Mouse (Mus musculus) embryonic facial prominence, embryonic 13.5 days (tissue): Measurements from ENCODE around the gene Prox1. TPM values are rescaled to one million over a fixed set of nuclear protein-coding genes. Genes with fewer than 3 reads are reported as not detected.

Experiments
- ATAC-seq: fragments of 200-750 bp; cut with Nextera tagmentation; 2 replicates; pipeline ENCODE4 v1.8.0; 2017; ENCODE audit warnings: low read depth; ENCODE audit not compliant: insufficient number of reproducible peaks, insufficient read depth, low FRiP score, low TSS enrichment
- H3K27ac ChIP-seq: fragments of 300-500 bp; sonication (generic); 2 replicates; pipeline ENCODE4 v1.5.1; 2015; ENCODE audit warnings: moderate library complexity, mild to moderate bottlenecking, inconsistent platforms
- H3K27me3 ChIP-seq: fragments of 300-500 bp; sonication (generic); 2 replicates; pipeline ENCODE4 v1.6.1; 2015; ENCODE audit warnings: mild to moderate bottlenecking, inconsistent platforms
- H3K36me3 ChIP-seq: fragments of 300-500 bp; sonication (generic); 2 replicates; pipeline ENCODE4 v1.6.1; 2015; ENCODE audit warnings: mild to moderate bottlenecking, inconsistent platforms
- H3K4me1 ChIP-seq: fragments of 300-500 bp; sonication (generic); 2 replicates; pipeline ENCODE4 v1.6.1; 2015; ENCODE audit warnings: inconsistent platforms
- H3K4me2 ChIP-seq: fragments of 300-500 bp; sonication (generic); 2 replicates; pipeline ENCODE4 v1.6.1; 2015; ENCODE audit warnings: moderate library complexity, mild to moderate bottlenecking, inconsistent platforms
- H3K4me3 ChIP-seq: fragments of 300-500 bp; sonication (generic); 2 replicates; pipeline ENCODE4 v1.5.1; 2015; ENCODE audit warnings: mild to moderate bottlenecking, inconsistent platforms
- H3K9ac ChIP-seq: fragments of 300-500 bp; sonication (generic); 2 replicates; pipeline ENCODE4 v1.6.1; 2015; ENCODE audit warnings: mild to moderate bottlenecking, inconsistent platforms
- H3K9me3 ChIP-seq: fragments of 300-500 bp; sonication (generic); 2 replicates; pipeline ENCODE4 v1.6.1; 2016; ENCODE audit warnings: inconsistent platforms
- WGBS: fragments of 180-500 bp; shearing (Covaris S2); methylation state at CpG from one replicate; pipeline ENCODE4 v1.1.7; 2015; ENCODE audit warnings: mixed read lengths; 5-methylcytosine and 5-hydroxymethylcytosine counted together
- polyA plus RNA-seq: library from polyadenylated mRNA; unstranded; fragments of >200 nt; fragmentation: Nextera tagmentation; extraction: Ambion mirVana; gene quantifications from 2 replicates; pipeline ENCODE4 v1.2.1, GENCODE M21; 2015

Gene Prox1
- polyA plus RNA-seq, 1 experiment from 2014 or later: 1.3 TPM

GRCm38 (mm10) chr1:190140519-190140918 lies 30.0 kb downstream of the Prox1 start:
- 66% methylated on average over 6 of the region's 6 CpGs for WGBS
- H3K4me2 ChIP-seq: no peak overlapping the region
- no peak for ATAC-seq
- no peak overlapping the region for H3K27ac ChIP-seq
- H3K36me3 ChIP-seq: no peaks in the 10 kb centered on the region
- H3K27me3 ChIP-seq: no peaks in the 10 kb centered on the region
- H3K4me1 ChIP-seq: no peaks in the 10 kb centered on the region
- H3K4me3 ChIP-seq: no peak overlapping the region
- H3K9me3 ChIP-seq: no peaks in the 10 kb centered on the region
- no peak overlapping the region for H3K9ac ChIP-seq

- Histone ChIP-seq H3K4me3 (no peak overlapping the region), H3K4me1 (no peaks in the 10 kb centered on the region), H3K27me3 (no peaks in the 10 kb centered on the region), H3K27ac (no peak overlapping the region), H3K36me3 (no peaks in the 10 kb centered on the region), H3K9ac (no peak overlapping the region), H3K4me2 (no peak overlapping the region), H3K9me3 (no peaks in the 10 kb centered on the region)
- 73% methylated on average over 13 of the region's 13 CpGs for WGBS
- ATAC-seq: no peak
Measured at GRCm38 (mm10) chr1:190139711-190140405, 30.7 kb downstream of the Prox1 start.

DNA sequence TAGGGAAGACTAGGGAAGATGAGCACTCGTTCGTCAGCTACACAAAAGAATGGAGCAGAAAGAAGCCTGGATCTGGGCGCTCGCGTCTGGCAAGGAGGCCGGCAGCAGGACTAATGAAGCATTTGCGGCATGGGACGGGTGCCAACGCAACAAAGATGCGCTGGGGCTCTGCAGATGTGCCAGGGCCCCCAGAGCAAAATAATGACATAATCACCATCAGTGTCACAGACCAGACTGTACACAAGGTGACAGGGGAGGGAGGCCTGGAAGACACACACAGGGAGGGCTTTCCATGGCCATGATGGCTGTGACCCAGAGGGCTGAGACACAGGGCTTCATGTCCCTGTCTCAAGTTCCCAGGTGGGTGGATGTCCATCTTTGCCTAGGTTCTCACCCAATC lies 32.6 kb downstream of the Prox1 start:
- Histone ChIP-seq H3K9ac (no peak overlapping the region), H3K27ac (no peak overlapping the region), H3K9me3 (no peaks in the 10 kb centered on the region), H3K4me2 (no peak overlapping the region), H3K27me3 (no peaks in the 10 kb centered on the region), H3K4me3 (no peak overlapping the region), H3K4me1 (0 out of 2 replicates have a peak, but pooled peaks cover 4% of the 10 kb centered on the region), H3K36me3 (no peaks in the 10 kb centered on the region)
- ATAC-seq: no peak
- 84% methylated on average over 10 of the region's 10 CpGs for WGBS

GRCm38 (mm10) chr1:190132897-190133296 lies 37.6 kb downstream of the Prox1 start:
- H3K27me3 ChIP-seq: peaks cover 7% of the 10 kb centered on the region; the same call in 1 of the 2 replicates
- peaks cover 12% of the 10 kb centered on the region for H3K4me1 ChIP-seq
- H3K9ac ChIP-seq: no peak overlapping the region
- no peak overlapping the region for H3K27ac ChIP-seq
- WGBS: 74% methylated on average over 4 of the region's 4 CpGs
- ATAC-seq: no peak
- no peaks in the 10 kb centered on the region for H3K36me3 ChIP-seq
- H3K4me3 ChIP-seq: no peak overlapping the region
- no peak overlapping the region for H3K4me2 ChIP-seq
- no peaks in the 10 kb centered on the region for H3K9me3 ChIP-seq

DNA sequence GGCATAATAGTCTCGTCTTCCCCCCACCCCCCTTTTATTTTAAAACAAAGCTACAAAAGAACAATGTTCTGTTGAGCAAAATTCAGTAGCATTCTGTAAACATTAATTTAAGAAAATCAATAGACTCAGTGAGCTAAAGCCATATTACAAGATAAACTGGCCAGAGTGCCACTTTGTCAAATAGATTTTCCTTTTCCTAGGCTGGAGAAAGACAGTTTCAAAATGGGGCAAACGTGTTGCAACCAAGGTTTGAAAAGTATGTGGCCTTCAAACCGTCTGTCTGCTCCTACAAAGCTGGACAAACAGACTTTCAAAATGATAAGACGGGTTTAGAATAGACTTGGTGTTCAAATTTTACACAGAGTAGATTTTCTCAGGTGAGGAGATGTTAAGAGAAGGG lies 39.6 kb downstream of the Prox1 start:
- H3K4me2 ChIP-seq: no peak overlapping the region
- H3K36me3 ChIP-seq: no peaks in the 10 kb centered on the region
- no peak overlapping the region for H3K4me3 ChIP-seq
- peaks cover 12% of the 10 kb centered on the region for H3K4me1 ChIP-seq
- H3K9me3 ChIP-seq: no peaks in the 10 kb centered on the region
- H3K9ac ChIP-seq: no peak overlapping the region
- H3K27me3 ChIP-seq: peaks cover 12% of the 10 kb centered on the region
- H3K27ac ChIP-seq: no peak overlapping the region
- no peak for ATAC-seq
- WGBS: 61% methylated on average over 4 of the region's 4 CpGs

DNA sequence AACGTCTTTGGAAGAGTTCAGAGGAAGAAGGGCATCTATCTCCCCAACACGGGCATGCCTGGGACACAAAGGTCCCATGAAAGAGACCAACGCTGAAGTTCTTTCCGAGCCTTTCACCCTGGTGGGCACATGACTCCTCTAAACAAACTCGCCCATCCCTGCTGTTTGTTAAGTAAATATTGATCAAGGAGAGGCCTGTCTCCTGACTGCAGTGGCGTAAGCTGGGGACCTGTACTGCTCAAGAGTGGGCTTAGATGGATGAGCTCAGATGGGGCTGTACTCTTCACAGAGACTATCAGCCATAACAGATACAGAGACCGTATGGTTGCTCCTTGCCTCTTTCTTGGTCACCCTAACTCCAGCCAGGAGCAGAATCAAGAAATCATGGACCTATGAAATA lies 41.0 kb downstream of the Prox1 start:
- no peak overlapping the region for H3K9ac ChIP-seq
- H3K4me1 ChIP-seq: peaks cover 12% of the 10 kb centered on the region
- H3K27ac ChIP-seq: no peak overlapping the region
- H3K27me3 ChIP-seq: peaks cover 12% of the 10 kb centered on the region
- H3K9me3 ChIP-seq: no peaks in the 10 kb centered on the region
- no peaks in the 10 kb centered on the region for H3K36me3 ChIP-seq
- no peak for ATAC-seq
- WGBS: 71% methylated on average over 7 of the region's 7 CpGs
- H3K4me2 ChIP-seq: no peak overlapping the region
- no peak overlapping the region for H3K4me3 ChIP-seq

DNA sequence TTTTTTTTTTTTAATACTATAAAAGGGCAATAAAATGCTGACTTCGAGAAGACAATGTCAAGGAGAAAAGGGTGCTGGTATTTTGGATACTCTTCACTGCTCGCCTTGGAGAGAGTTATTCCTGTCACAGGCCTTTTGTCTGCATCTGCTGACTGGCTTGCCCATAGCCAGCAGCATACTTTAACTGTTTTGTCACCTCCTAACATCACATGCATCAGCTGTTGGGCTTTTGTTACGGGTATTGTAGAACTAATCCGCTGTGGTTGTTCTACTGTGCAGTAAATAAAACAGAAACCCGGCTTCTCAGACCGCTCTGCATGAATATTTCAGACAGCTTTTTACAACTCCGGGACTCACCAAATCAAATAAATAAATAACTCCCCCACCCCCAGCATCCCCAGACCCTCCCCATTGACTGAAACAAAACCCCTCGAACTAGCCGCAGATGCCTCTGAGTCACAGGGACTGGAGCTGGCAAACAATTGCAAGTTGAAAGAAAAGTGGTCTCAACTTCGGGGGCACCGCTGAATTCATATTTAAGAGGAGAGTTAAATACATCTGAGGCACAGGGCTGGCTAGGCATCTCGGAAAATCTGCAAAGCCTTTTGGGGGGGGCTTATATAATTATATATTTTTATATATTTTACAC lies 41.7 kb downstream of the Prox1 start:
- 22% methylated on average over 12 of the region's 12 CpGs for WGBS
- Histone ChIP-seq H3K4me3 (no peak overlapping the region), H3K9ac (no peak overlapping the region), H3K4me1 (peaks cover 8% of the 10 kb centered on the region), H3K27me3 (peaks cover 12% of the 10 kb centered on the region), H3K36me3 (no peaks in the 10 kb centered on the region), H3K27ac (no peak overlapping the region), H3K9me3 (no peaks in the 10 kb centered on the region), H3K4me2 (peak overlapping the region; percentile 37)
- no peak for ATAC-seq

DNA sequence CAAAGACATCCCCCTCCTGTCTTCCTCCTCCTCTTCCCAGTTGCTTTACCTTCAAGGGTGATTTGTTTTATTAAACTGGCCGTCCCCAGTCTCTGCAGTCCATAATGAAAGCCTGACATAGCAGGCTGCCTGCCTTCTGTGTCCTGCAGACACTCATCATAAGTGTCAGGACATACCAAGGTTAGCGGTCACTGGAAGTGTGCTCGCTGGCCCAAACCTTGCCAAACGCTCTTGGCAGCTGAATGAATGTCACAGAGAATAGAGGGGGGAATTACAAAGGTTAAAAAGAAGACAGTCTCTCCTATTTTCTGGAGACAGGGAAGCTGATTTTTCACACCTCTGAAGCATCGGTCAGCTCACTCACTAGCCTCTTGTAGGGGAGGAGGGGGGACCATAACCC lies 42.6 kb downstream of the Prox1 start:
- Histone ChIP-seq H3K27ac (no peak overlapping the region), H3K9ac (no peak overlapping the region)
- 48% methylated on average over 5 of the region's 5 CpGs for WGBS

DNA sequence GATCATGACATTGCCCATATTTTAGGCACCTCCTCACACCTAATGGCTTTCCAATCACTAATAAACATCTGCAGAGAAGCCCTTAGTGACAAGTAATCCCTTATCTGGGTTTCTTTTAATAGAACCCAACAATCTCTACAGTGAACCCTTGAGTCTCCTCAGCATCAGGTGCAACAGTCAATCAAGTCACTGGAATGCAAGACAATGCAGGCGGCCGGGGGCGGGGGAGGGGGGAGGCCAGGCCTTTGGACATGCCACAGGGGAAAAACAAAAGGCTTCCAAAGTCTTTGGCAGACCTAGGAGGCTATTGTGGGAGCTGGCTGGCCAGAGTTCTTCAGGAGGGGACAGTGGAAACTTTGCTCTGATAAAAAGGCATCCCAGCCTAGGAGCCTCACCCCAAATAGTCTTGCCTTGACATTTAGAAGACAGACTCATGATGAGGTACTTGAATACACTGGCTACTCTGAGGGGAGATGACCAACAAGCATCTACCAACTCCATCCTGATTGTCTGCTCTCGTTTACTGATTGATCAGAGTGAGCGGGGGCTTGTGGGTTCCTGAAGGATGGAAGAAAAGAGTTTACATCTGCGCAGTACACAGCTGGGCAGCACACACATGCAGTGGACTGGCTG lies 43.2 kb downstream of the Prox1 start:
- no peak for ATAC-seq
- 40% methylated on average over 6 of the region's 6 CpGs for WGBS
- Histone ChIP-seq H3K9me3 (no peaks in the 10 kb centered on the region), H3K9ac (no peak overlapping the region), H3K27me3 (peaks cover 12% of the 10 kb centered on the region), H3K36me3 (no peaks in the 10 kb centered on the region), H3K4me3 (no peak overlapping the region), H3K4me1 (peaks cover 8% of the 10 kb centered on the region), H3K27ac (no peak overlapping the region), H3K4me2 (no peak overlapping the region)

More for the DNA sequence above, 42.6 kb downstream of the Prox1 start:
- Histone ChIP-seq H3K9me3 (no peaks in the 10 kb centered on the region), H3K36me3 (no peaks in the 10 kb centered on the region), H3K4me1 (peaks cover 8% of the 10 kb centered on the region), H3K4me2 (no peak overlapping the region), H3K4me3 (no peak overlapping the region), H3K27me3 (peaks cover 12% of the 10 kb centered on the region)
- no peak for ATAC-seq

DNA sequence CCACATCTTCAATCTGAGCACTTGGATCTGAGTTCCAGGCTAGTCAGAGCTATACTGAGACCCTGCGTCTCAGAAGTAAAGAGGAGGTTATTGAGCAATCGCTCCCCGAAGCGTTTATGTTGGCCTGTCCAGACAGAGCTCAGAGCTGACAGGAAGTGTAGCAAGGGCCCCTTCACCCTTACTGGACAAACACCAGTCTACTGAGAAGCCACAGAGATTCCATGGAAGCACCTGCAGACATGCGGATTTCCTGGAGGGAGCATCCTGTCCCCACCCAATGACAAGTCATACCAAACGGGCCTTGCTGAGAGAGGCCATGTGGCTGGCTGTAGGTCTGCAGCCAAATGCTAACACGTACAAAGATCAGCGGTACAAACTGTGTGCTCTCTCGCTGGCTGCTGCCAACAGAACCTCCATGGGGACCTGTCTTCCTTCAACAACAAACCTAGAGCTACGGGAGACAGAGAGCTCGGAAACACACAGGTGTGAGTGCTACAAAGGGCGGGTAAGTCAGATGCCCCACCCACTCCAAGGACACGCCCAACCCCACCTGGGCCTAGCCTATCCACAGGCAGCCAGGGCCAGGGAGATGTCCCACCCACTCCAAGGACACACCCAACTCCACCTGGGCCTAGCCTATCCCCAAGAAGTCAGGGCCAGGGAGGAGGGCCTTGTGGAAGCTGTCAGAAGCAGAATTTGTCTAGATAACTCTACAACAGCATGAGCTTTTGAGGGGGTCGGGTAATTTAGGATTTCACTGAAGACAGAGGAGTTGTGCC lies 45.4 kb downstream of the Prox1 start:
- Histone ChIP-seq H3K36me3 (no peaks in the 10 kb centered on the region), H3K4me2 (no peak overlapping the region), H3K4me3 (no peak overlapping the region), H3K4me1 (peaks cover 8% of the 10 kb centered on the region), H3K27me3 (peaks cover 12% of the 10 kb centered on the region), H3K27ac (no peak overlapping the region), H3K9me3 (no peaks in the 10 kb centered on the region), H3K9ac (no peak overlapping the region)
- ATAC-seq: no peak
- WGBS: 84% methylated on average over 14 of the region's 14 CpGs

DNA sequence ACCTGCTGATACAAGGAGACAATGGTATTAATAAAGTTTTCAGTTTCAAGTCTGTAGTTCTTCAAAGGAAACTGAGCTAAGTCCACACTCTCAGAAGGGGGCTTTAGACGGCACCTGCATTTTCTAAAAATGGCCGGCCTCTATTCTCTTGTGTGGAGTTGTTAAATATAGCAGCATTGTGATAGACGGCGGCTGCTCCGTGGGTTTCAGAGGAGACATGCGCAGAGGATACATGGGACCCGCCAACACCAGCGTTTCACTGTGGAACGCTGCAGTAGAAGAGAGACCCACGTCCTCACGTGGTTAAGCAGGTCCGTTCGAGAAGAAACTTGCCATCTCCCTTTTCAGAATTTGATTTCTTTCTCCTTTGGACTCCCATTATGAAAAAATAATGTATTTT lies 47.1 kb downstream of the Prox1 start:
- Histone ChIP-seq H3K27me3 (peaks cover 6% of the 10 kb centered on the region; the same call in 1 of the 2 replicates), H3K36me3 (no peaks in the 10 kb centered on the region), H3K4me3 (no peak overlapping the region), H3K27ac (no peak overlapping the region), H3K4me1 (no peaks in the 10 kb centered on the region), H3K4me2 (no peak overlapping the region), H3K9ac (no peak overlapping the region), H3K9me3 (no peaks in the 10 kb centered on the region)
- ATAC-seq: no peak
- WGBS: 86% methylated on average over 13 of the region's 13 CpGs
